Comparison of ENCODE assay signal across 8 mouse cellular contexts in the genomic region with DNA sequence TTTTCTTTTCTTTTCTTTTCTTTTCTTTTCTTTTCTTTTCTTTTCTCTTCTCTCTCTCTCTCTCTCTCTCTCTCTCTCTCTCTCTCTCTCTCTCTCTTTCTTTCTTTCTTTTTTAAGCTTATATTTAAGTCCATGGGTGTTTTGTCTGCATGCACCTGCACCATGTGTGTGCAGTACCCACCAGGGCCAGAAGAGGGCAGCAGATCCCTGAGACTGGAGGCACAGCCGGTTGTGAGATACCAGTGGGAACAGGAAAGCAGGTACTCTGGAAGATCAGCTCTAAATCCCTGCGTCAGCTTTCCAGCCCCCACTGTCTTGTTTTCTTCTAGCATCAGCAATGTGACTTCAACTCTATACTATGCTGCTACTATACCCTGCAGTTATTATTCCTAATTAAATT. TPM values are rescaled to one million over a fixed set of nuclear protein-coding genes. Genes with fewer than 3 reads are reported as not detected.
A peak's percentile ranks its signal among the peaks of the same experiment; 100 is the strongest.
DNase-seq lines count a peak whose midpoint lies in the region; ATAC-seq and TF ChIP-seq lines count a peak whose summit lies in the region.

No protein-coding gene starts in this region.

- H3K27me3 ChIP-seq in hindbrain, embryonic 10.5 days (ENCODE audit: insufficient read depth, poor library complexity, severe bottlenecking): no peaks in the 10 kb centered on the region
- H3K27me3 ChIP-seq in hindbrain, embryonic 12.5 days: no peaks in the 10 kb centered on the region
- H3K27me3 ChIP-seq in E14TG2a.4 (ENCODE audit: insufficient read depth, low read length): no peaks in the 10 kb centered on the region; the same call in 1 of the 2 replicates
- peaks cover 5% of the 10 kb centered on the region; the same call in 1 of the 2 replicates for H3K27me3 ChIP-seq in liver, embryonic 13.5 days

- peak; percentile 37 for TF ChIP-seq CTCF in E14TG2a.4 (conservative IDR thresholded peaks at IDR 0.05; ENCODE audit: low read length)

- H3K4me1 ChIP-seq in hindbrain, embryonic 10.5 days (replicated peaks): peaks cover 2% of the 10 kb centered on the region; the same call in 1 of the 2 replicates
- 0 out of 2 replicates have a peak, but pooled peaks cover 6% of the 10 kb centered on the region for H3K4me1 ChIP-seq in hindbrain, embryonic 12.5 days
- H3K4me1 ChIP-seq in E14TG2a.4 (replicated peaks; ENCODE audit: low read depth, low read length): peaks cover 6% of the 10 kb centered on the region; the same call in 1 of the 2 replicates
- H3K4me1 ChIP-seq in liver, embryonic 13.5 days (replicated peaks): peaks cover 3% of the 10 kb centered on the region; the same call in 1 of the 2 replicates

- no peak overlapping the region for H3K4me2 ChIP-seq in hindbrain, embryonic 12.5 days (replicated peaks)
- no peak overlapping the region for H3K4me2 ChIP-seq in liver, embryonic 13.5 days

- no peak overlapping the region for H3K9ac ChIP-seq in hindbrain, embryonic 12.5 days
- H3K9ac ChIP-seq in liver, embryonic 13.5 days: no peak overlapping the region

- peaks cover 63% of the 10 kb centered on the region for H3K36me3 ChIP-seq in hindbrain, embryonic 10.5 days
- H3K36me3 ChIP-seq in hindbrain, embryonic 12.5 days: peaks cover 9% of the 10 kb centered on the region
- no peaks in the 10 kb centered on the region for H3K36me3 ChIP-seq in E14TG2a.4 (ENCODE audit: insufficient read depth, low read length)
- H3K36me3 ChIP-seq in liver, embryonic 13.5 days: no peaks in the 10 kb centered on the region

- no peak overlapping the region for H3K27ac ChIP-seq in hindbrain, embryonic 10.5 days
- H3K27ac ChIP-seq in hindbrain, embryonic 12.5 days: no peak overlapping the region
- no peak overlapping the region for H3K27ac ChIP-seq in liver, embryonic 13.5 days

- WGBS in hindbrain, embryonic 10.5 days: 43% methylated on average over 2 of the region's 2 CpGs
- WGBS in hindbrain, embryonic 12.5 days: 37% methylated on average over 2 of the region's 2 CpGs
- WGBS in liver, embryonic 13.5 days (ENCODE audit: insufficient replicate concordance): 17% methylated on average over 2 of the region's 2 CpGs

- H3K4me3 ChIP-seq in hindbrain, embryonic 10.5 days: no peak overlapping the region
- no peak overlapping the region for H3K4me3 ChIP-seq in hindbrain, embryonic 12.5 days
- H3K4me3 ChIP-seq in E14TG2a.4 (replicated peaks; ENCODE audit: low read length): no peak overlapping the region
- H3K4me3 ChIP-seq in liver, embryonic 13.5 days (replicated peaks): no peak overlapping the region

- peak; percentile 85 for DNase-seq in hindbrain, embryonic 10.5 days (ENCODE audit: low spot score)
- peak; percentile 70 for DNase-seq in 3T3-L1 (ENCODE audit: low read depth, low spot score)
- DNase-seq in embryo, embryonic 10 days (ENCODE audit: low spot score): peak; percentile 89
- peak; percentile 59 for DNase-seq in liver, embryonic 13.5 days
- DNase-seq in spleen, postnatal 10 days (ENCODE audit: low spot score in 2 of 2): peak; percentile 75 to 88
- no peak for DNase-seq in frontal cortex, postnatal 25 days (ENCODE audit: low spot score in 2 of 2)

- ATAC-seq in hindbrain, embryonic 12.5 days (ENCODE audit: low FRiP score): no peak
- no peak for ATAC-seq in liver, embryonic 13.5 days (ENCODE audit: low read depth)

- peaks cover 7% of the 10 kb centered on the region; the same call in 1 of the 2 replicates for H3K9me3 ChIP-seq in hindbrain, embryonic 10.5 days
- 0 out of 2 replicates have a peak, but pooled peaks cover 5% of the 10 kb centered on the region for H3K9me3 ChIP-seq in hindbrain, embryonic 12.5 days (replicated peaks)
- H3K9me3 ChIP-seq in E14TG2a.4 (ENCODE audit: low read length): no peaks in the 10 kb centered on the region
- no peaks in the 10 kb centered on the region for H3K9me3 ChIP-seq in liver, embryonic 13.5 days (replicated peaks)

RNA-seq across cellular contexts. Expression of a gene that starts 34.5 kb away (rescaled TPM):
- polyA plus RNA-seq in hindbrain, embryonic 10.5 days (2016; fragmentation: Nextera tagmentation; extraction: Ambion mirVana): 36.7 and 37.6 TPM in 2 replicates
- 42.6 and 47.0 TPM in 2 replicates for polyA plus RNA-seq in hindbrain, embryonic 12.5 days (2016; fragmentation: Nextera tagmentation; extraction: Ambion mirVana)
- 17.3 and 20.3 TPM in 2 replicates for polyA plus RNA-seq in liver, embryonic 13.5 days (2015; fragmentation: Nextera tagmentation; extraction: Ambion mirVana)

RNA-seq across cellular contexts. Expression of a gene that starts 54.1 kb away (rescaled TPM):
- 45.6 and 52.8 TPM in 2 replicates for polyA plus RNA-seq in hindbrain, embryonic 10.5 days (2016; fragmentation: Nextera tagmentation; extraction: Ambion mirVana)
- polyA plus RNA-seq in hindbrain, embryonic 12.5 days (2016; fragmentation: Nextera tagmentation; extraction: Ambion mirVana): 23.4 and 24.8 TPM in 2 replicates
- polyA plus RNA-seq in liver, embryonic 13.5 days (2015; fragmentation: Nextera tagmentation; extraction: Ambion mirVana): 24.9 and 27.7 TPM in 2 replicates

Comparison
In these comparisons a context has a peak if more than half of its experiments do, and no peak if none do; other contexts are left out.
1. DNase-seq: peak in hindbrain, embryonic 10.5 days (single experiment), 3T3-L1 (single experiment), embryo, embryonic 10 days (single experiment), liver, embryonic 13.5 days (single experiment) and spleen, postnatal 10 days (2 of 2); none in frontal cortex, postnatal 25 days (0 of 2).